Mouse (Mus musculus): ENCODE data around the gene Kcnip1. TPM values are rescaled to one million over a fixed set of nuclear protein-coding genes. Genes with fewer than 3 reads are reported as not detected.

The Kcnip1 gene
- polyA plus RNA-seq (2012; rRNA removed) = 31.6 and 32.2 TPM in 2 replicates

DNA sequence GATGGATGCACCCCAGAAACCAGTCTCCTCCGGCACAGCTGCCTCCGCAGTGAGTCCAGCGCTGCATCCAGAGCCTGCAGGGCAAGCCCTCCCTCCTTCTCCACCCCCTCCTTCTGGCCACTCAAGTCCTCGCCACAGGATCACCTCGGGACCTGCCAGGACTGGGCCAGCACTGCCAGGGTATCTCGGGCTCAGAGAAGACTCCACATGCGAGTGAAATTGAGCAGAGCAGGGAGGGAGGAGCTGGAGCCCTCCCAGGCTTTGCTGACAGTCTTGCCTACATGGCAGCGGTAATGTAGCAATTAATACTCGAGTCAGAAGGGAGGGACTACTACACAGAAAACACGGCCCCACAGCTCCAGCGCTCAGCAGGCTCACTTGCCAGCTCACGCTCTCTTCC lies at the start of gene Kcnip1:
Gene Kcnip1 (minus strand): TSS at position 215 of the 400 bp plus-strand sequence.
- H3K4me1 ChIP-seq (ENCODE audit: control insufficient read depth, insufficient read depth, low read length) = no peaks in the 10 kb centered on the region
- H3K27ac ChIP-seq (ENCODE audit: insufficient read depth, low read length) = no peak within 1 kb of the TSS
- no peak for TF ChIP-seq POLR2A (IDR thresholded peaks at IDR 0.05; ENCODE audit: extremely low read depth, insufficient read depth, low read length)
- H3K4me3 ChIP-seq (ENCODE audit: insufficient read depth, low read length) = no peak within 1 kb of the TSS

DNA sequence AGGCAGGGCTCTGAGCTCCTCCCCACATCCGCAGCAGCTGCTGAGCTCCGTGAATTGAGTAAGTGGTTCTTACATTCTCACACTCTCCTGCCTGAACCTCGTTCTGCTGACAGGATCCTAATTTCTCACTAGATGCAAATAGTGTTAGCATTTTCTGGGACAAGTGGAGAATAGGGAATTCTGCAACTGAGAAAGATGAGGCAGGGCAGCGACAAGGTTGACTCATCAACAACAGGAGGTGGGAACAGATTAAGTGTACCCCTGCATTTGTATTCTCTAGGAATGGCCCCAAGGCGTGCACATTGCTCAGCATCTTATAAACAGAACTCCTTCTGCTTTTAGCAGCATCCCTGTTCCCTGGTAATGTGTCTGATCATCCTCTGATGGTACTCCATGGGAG lies 47.1 kb upstream of the Kcnip1 start:
- Histone ChIP-seq H3K4me1 (ENCODE audit: control insufficient read depth, insufficient read depth, low read length) (no peaks in the 10 kb centered on the region), H3K27ac (ENCODE audit: insufficient read depth, low read length) (no peak overlapping the region), H3K4me3 (ENCODE audit: insufficient read depth, low read length) (no peak overlapping the region)
- no peak for TF ChIP-seq CTCF (IDR thresholded peaks at IDR 0.05; ENCODE audit: extremely low read depth, insufficient read depth, low read length)

DNA sequence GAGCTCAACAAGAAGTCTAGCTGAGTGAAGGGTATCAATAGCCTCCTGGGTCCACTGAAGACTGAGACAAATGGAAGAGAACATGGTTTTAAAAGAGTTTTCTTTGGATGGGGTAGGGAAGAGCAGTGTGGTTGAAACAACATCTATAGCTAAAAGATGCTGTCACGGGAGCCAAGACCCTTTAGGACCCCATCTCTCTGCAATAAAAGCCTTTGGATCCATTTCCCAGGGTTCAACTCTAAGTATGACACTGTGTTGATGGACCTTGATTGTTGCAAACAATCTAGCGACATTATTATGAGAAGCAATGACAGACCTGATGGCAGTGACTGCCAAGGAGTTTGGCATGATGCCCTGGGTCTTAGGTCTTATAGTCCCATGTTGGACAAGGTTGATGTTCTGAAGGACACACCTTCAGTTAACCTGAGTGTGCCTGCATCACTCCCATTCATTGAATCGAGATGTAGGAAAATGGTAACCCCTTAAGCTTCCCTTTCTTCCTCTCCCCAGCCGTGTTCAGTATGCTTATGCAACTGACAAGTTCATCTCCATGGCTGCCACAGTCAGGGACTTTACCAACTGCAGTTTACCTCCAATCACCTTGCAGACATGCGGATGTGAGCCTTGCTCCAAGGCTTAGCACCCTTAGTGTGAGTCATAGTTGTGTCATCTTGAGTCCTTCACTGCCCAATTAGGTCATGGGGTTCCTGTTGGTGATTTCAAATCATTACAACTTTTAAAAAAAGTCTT lies 43.1 kb upstream of the Kcnip1 start:
- no peak overlapping the region for H3K27ac ChIP-seq (ENCODE audit: insufficient read depth, low read length)
- H3K4me3 ChIP-seq (ENCODE audit: insufficient read depth, low read length) = no peak overlapping the region
- TF ChIP-seq POLR2A (IDR thresholded peaks at IDR 0.05; ENCODE audit: extremely low read depth, insufficient read depth, low read length) = no peak
- no peak for TF ChIP-seq CTCF (IDR thresholded peaks at IDR 0.05; ENCODE audit: extremely low read depth, insufficient read depth, low read length)
- peaks cover 3% of the 10 kb centered on the region; the same call in 1 of the 2 replicates for H3K4me1 ChIP-seq (ENCODE audit: control insufficient read depth, insufficient read depth, low read length)

DNA sequence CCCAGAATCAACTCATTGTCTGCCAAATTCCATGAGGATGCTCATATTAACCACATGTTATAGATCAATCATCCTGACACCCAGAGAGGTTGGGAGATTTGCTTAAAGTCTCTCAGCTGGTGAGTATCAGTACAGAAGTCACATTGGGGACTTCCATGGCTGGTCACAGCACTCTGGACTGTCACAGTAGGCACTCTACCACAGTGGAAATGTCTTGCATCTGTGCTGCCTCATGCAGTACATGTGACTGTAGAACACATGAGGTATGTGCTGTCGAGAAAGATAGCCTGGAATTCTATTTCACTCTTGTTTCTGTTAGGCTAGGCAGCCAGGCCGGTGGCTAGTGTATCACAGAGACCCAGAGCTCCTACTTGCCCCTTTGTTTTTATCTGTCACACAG lies 41.8 kb upstream of the Kcnip1 start:
- Histone ChIP-seq H3K4me1 (ENCODE audit: control insufficient read depth, insufficient read depth, low read length) (peaks cover 3% of the 10 kb centered on the region; the same call in 1 of the 2 replicates), H3K4me3 (ENCODE audit: insufficient read depth, low read length) (no peak overlapping the region), H3K27ac (ENCODE audit: insufficient read depth, low read length) (no peak overlapping the region)
- TF ChIP-seq CTCF (IDR thresholded peaks at IDR 0.05; ENCODE audit: extremely low read depth, insufficient read depth, low read length) (no peak), POLR2A (IDR thresholded peaks at IDR 0.05; ENCODE audit: extremely low read depth, insufficient read depth, low read length) (no peak)

DNA sequence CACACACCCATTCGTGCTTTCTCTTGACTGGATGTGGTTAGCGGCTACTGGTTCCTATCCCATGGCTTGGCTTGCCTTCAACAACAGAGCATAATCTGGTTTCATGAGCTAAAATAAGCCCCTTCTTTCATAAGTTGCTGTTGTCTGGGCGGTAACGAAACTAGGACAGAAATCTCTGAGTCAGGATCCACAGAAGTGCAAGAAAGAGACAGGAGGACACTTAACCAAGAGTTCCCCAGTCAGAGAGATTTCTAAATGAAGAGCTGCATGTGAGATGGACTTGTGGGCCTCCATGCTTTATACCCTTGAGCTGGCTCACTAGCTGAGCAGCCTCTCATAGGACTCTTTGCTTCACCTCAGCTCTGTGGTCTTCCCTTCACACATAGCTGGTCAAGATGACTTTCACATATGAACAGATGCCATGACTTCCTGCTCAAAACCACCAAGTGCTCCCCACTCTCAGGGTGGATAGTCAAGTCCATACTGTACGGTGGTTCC lies 41.1 kb upstream of the Kcnip1 start:
- no peak overlapping the region for H3K4me3 ChIP-seq (ENCODE audit: insufficient read depth, low read length)
- TF ChIP-seq POLR2A (IDR thresholded peaks at IDR 0.05; ENCODE audit: extremely low read depth, insufficient read depth, low read length) (no peak), CTCF (IDR thresholded peaks at IDR 0.05; ENCODE audit: extremely low read depth, insufficient read depth, low read length) (no peak)
- no peak overlapping the region for H3K27ac ChIP-seq (ENCODE audit: insufficient read depth, low read length)
- H3K4me1 ChIP-seq (ENCODE audit: control insufficient read depth, insufficient read depth, low read length) = peaks cover 3% of the 10 kb centered on the region; the same call in 1 of the 2 replicates

DNA sequence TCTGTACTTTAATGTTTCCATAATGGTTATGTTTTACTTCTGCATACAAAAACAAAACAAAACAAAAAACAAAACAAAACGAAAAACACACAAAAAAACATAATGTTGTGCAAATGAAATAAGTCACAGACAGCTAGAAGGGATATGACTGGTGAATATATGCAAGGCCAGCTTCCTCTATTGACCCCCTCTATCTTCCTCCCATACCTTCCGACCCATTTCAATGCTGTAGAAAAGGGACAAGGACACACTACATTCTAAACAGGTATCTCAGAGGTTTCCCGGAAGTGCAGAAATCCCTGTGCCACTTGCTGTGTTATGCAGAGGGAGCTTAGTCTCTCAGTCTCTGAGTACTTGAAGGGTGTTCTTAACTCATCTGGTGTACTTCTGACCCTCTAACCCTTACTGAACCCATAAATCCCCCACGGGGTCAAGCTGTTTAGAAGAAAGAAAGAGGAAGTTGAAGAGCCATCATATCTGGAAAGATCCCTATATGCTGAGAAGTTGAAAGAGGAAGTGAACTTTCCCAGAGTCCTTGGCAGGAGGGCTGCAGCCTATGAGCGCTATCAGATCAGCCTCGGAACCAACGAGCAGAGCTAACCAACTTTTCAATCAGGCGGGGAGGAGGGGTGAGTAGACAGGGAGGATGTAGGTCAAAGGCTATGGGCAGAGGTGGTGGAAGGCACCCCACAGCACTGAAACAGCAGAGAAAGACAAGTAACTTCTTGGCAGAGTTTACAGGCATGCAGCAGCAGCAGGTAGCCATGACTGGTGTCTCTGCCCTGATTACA lies 38.3 kb upstream of the Kcnip1 start:
- Histone ChIP-seq H3K27ac (ENCODE audit: insufficient read depth, low read length) (no peak overlapping the region), H3K4me3 (ENCODE audit: insufficient read depth, low read length) (no peak overlapping the region), H3K4me1 (ENCODE audit: control insufficient read depth, insufficient read depth, low read length) (peaks cover 3% of the 10 kb centered on the region; the same call in 1 of the 2 replicates)
- no peak for TF ChIP-seq CTCF (IDR thresholded peaks at IDR 0.05; ENCODE audit: extremely low read depth, insufficient read depth, low read length)
- no peak for TF ChIP-seq POLR2A (IDR thresholded peaks at IDR 0.05; ENCODE audit: extremely low read depth, insufficient read depth, low read length)

DNA sequence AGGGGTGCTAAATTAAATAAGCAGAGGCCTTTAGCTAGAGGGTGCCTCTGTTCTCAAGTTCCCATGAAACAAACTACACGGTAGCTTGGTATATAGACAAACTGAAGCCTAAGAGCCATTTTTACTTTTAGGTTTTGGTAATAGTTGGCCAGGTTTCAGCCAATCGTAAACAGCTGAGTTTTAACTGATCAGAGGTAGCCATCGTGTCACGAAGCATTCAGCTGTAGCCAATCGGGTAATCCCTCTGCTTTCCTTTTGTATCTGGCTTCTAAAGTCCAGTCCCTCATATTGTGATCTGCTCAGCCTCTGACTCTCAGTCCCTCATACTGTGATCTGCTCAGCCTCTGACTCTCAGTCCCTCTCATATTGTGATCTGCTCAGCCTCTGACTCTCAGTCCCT lies 36.7 kb upstream of the Kcnip1 start:
- Histone ChIP-seq H3K27ac (ENCODE audit: insufficient read depth, low read length) (no peak overlapping the region), H3K4me1 (ENCODE audit: control insufficient read depth, insufficient read depth, low read length) (peaks cover 3% of the 10 kb centered on the region; the same call in 1 of the 2 replicates), H3K4me3 (ENCODE audit: insufficient read depth, low read length) (no peak overlapping the region)
- TF ChIP-seq CTCF (IDR thresholded peaks at IDR 0.05; ENCODE audit: extremely low read depth, insufficient read depth, low read length) = no peak
- TF ChIP-seq POLR2A (IDR thresholded peaks at IDR 0.05; ENCODE audit: extremely low read depth, insufficient read depth, low read length) = no peak

DNA sequence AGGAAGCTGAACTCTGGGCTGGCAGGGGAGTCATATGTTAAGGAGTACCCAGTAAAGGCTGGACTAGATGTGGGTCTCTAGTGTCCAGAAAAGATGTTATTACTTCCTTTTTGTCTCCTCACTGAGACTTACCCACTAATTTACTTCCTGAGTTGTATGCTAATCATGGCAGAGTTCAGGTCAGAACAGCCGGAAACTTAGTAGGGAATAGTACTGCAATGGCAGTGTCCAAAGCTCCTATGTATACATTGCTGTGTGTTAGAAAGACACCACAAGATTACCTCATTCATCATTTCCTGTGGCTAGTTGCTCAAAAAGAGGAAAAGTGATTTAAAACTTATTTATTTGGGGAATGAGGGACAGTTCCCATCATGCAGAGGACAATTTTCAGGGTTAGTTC lies 32.1 kb upstream of the Kcnip1 start:
- Histone ChIP-seq H3K4me3 (ENCODE audit: insufficient read depth, low read length) (no peak overlapping the region), H3K4me1 (ENCODE audit: control insufficient read depth, insufficient read depth, low read length) (no peaks in the 10 kb centered on the region), H3K27ac (ENCODE audit: insufficient read depth, low read length) (no peak overlapping the region)
- TF ChIP-seq CTCF (IDR thresholded peaks at IDR 0.05; ENCODE audit: extremely low read depth, insufficient read depth, low read length) = no peak
- no peak for TF ChIP-seq POLR2A (IDR thresholded peaks at IDR 0.05; ENCODE audit: extremely low read depth, insufficient read depth, low read length)

DNA sequence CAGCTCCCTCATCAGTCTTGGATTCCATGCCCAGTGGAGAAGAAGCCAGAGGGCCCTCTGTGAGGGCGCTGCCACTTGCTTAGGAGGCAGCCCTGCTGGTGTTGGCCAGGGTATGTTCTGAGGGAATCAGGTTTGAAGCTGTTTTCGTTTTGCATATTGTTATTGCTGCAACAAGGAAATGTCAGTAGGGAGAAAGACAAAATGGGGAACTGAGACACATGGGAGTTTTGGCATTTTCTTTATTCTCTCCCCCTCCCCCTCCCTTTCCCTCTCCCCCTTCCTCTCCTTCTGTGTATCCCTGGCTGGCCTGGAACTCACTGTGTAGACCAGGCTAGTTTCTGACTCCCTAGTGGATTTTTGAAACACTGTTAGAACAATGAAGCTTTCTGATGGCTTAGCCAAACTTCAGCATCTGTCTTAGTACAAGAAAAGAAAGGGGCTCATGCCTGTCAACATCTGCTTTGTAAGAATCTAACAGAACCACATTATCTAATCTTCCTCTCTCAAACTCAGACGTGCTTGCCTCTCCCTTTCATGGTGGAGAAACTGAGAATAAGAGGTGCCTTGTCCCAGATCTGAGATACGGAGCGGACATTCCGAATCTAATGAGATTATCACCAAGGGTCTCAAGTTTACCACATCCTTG lies 19.2 kb upstream of the Kcnip1 start:
- Histone ChIP-seq H3K4me3 (ENCODE audit: insufficient read depth, low read length) (no peak overlapping the region), H3K4me1 (ENCODE audit: control insufficient read depth, insufficient read depth, low read length) (no peaks in the 10 kb centered on the region), H3K27ac (ENCODE audit: insufficient read depth, low read length) (no peak overlapping the region)
- TF ChIP-seq CTCF (IDR thresholded peaks at IDR 0.05; ENCODE audit: extremely low read depth, insufficient read depth, low read length) = no peak
- TF ChIP-seq POLR2A (IDR thresholded peaks at IDR 0.05; ENCODE audit: extremely low read depth, insufficient read depth, low read length) = no peak
